Mouse (Mus musculus) spleen, postnatal 14 days (tissue): Measurements from ENCODE around the gene Chrnb2.
"Not testable (repeated sequence)": the region's sequence is repeated elsewhere in the genome, so short reads cannot be mapped to it uniquely, and the experiment has no call there.

Experiments
- DNase-seq, 2 experiments: peaks; one replicate each; pipeline ENCODE4 v3.0.0; 2021 to 2022; ENCODE audit warnings: low spot score in 2 of 2

Chrnb2 gene

DNA sequence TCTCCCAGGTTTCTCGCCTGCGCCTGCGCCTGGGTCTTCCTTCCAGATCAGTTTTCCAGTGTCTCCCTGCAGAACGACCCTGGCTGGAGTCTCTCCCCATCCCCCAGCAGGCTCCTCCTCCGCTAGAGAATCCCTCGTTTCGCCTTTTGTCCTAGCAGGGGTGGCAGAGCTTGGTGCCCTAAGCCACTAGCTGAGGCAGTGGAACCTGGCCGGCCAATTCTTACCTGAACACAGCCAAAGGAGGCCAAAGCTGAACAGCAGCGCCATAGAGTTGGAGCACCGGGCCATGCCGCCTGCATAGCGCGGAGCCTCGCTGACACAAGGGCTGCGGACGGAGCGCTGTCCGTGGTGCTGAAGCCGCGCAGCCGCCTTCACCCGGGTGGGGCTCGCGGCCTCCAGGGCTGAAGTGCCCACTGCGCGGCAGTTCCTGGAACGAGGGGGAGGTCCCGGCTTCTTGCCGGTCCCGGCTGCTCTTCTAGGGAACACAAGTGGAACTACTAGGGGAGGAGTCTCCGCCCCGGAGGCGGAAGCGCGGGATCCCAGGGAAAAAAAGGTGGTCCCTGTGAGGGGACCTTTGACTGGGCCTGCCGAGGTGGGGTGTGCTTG, at the start of gene Chrnb2:
TSS of gene Chrnb2 (minus strand) at position 514 of the 606 bp plus-strand sequence.
- peak; percentile 40 to 65 for DNase-seq

DNA sequence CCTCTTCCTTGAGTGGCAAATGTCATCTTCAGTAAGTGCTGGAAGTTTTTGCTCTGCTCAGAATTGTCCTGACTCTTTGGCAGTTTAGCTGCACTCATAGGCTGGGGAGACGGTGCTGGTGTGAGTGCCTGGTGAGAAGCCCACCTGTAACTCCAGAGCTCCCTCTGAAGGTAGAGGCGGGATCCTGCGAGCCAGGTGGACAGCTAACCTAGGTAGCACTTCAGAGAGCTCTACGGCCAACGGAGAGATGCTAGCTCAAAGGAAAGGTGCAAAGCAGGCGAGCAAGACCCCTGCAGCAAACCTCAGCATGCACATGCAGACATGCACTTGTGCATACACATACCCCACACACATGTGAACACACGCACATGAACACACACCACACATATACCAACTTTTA, 49.6 kb upstream of the Chrnb2 start:
- no peak for DNase-seq

DNA sequence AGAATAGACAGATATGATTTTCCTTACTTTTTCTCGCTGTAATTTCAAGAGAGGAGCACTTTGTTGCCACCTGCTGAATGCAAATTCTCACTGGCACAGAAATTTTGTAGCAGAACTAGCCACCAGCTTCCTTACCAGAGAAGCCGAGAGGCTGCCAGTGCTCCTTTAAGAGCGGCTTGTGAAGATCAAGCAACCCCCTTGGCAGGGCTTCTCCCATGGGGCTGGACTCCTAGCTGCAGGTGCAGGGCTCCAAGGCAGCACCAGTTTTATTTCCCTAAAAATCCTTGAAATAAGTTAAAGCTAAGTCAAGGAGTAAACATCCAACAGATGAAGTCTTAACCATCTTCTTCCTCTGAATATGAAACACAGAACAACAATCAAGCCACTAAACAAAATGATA, 47.7 kb upstream of the Chrnb2 start:
- no peak for DNase-seq

DNA sequence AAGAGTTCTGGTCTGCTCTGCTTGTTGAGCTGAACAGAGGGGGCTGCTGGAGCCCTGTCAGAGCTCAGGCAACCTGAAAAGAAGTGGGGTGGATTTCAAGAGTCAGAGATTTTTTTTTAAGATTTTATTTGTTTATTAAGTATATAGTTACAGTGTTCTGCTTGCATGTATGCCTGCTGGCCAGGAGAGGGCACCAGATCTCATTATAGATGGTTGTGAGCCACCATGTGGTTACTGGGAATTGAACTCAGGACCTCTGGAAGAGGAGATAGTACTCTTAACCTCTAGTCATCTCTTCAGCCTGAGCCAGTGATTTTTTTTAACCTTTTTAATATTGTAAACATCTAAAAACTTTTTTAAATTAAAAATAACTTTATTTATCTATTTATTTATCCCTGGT, 46.4 kb upstream of the Chrnb2 start:
- no peak for DNase-seq

DNA sequence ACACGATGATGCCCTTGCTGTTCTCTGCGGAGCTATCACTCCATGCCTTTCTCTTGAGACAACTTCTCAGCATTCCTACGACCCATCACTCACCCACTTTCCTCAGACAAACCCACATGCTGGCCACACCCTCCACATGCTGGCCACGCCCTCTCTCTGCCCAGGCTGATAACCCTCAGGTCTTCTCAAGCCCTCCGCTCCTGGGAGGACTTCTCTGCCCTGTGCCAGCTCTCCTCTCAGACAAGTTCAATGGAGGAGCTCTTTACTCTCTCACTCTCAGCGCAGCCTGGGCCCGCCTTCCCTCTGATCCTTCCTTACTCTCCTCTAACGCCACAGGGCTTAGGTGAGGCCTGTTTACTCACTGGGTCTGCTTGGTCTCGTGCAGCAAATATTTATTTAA, 44.2 kb upstream of the Chrnb2 start:
- DNase-seq, result peak; percentile 64 to 65

DNA sequence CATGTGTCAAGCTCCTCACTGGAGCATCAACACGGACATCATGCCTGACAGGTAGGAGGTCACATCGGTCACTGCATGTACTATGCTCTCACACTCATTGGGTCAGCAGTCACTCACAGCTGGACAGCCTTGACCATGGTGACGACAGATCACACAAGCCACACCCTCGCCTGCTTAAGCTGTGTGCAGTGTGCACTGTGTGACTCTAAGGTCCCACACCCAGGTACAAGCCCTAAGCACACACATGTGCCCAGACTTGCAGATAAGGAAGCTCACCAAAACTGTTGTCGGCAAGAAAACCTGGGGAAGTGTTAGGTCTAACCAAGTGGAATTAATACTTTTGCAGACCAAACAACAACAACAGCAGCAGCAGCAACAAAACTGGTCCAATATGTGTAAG, 43.4 kb upstream of the Chrnb2 start:
- no peak for DNase-seq

DNA sequence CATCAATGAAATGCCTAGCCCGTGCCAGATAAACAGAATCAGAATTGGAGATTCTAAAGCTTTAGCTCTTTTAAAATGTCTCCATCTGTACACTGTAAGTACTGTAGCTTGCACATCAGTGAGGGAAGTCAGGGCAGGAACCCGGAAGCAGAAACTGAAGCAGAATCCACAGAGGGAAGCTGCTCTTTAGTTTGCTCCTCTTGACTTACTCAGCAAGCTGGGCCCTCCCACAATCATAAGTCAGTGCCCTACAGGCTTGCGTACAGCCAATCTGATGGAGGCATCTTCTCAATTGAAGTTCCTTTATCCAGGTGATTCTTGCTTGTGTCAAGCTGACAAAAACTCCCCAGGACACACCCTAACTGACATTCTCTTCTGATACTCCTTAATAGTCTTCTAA, 42.7 kb upstream of the Chrnb2 start:
- no peak for DNase-seq

DNA sequence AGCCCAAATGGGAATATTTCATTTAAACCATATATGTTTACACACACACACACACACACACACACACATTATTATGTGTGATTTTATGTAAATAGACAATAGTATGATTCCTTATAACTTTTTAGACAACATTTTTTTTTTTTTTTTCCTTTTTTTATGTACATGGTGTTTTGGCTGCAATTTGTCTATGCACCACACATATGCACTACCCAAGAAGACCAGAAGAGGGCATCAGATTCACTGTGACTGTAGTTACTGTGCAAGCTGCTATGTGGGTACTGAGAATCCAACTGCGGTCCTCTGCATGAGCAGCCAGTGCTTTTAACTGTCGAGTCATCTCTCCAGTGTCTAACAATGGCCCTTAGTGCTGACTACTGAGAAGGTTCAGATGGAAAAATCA, 42.3 kb upstream of the Chrnb2 start:
- no peak for DNase-seq

DNA sequence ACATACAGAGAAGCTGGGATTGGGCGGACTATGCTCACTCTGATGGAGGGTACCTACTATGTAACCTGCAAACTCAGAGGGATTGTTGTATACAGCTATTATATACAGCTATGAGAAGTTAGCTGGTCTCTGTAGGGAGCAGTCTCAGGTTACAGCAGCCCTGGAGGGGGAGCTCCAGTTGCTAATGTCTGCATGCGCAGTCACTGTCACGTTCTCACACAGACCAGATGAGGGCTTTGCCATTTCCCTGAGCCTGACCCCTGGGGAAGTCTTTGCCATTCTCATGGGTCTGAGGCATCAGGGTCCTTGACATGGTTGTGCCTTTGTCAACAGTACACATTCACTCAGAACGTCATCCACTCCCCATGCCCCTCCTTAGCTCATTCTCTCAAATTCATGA, 40.7 kb upstream of the Chrnb2 start:
- DNase-seq, result no peak

DNA sequence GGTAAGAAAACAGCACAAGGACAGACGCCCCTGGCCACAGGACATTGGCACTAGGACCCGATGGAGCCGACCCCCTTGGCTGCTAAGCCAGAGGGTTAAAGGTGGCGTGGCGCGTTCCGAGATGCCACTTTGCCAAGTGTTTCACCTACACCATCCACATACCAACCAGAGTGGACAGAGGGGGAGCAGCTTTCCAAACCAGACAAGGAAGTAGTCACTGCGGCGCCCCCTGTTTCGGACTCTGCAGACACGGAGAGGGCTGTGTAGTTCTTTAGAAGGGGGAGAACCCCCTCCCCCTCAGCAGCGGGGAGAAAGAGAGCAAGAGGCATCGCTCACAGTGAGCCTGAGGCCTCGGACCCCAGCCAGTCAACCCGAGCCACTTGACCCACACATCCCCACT, 38.4 kb upstream of the Chrnb2 start:
- DNase-seq, result no peak

DNA sequence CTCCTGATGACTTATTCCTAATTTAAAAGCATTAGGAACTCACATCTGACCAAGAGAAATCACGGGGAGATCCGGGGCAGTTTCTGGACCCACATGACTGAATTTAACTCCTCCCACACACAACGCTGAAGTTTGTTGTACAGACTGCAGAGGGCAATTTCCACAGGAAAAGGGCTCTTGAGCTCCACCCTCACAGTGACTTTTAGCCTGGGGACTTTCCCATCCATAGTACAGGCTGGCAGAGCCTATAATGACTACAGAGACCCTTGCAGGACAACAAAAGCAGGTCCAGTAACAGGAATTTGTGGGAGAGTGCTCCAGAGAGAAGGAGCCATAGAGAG, 37.0 kb upstream of the Chrnb2 start:
- DNase-seq, result no peak

DNA sequence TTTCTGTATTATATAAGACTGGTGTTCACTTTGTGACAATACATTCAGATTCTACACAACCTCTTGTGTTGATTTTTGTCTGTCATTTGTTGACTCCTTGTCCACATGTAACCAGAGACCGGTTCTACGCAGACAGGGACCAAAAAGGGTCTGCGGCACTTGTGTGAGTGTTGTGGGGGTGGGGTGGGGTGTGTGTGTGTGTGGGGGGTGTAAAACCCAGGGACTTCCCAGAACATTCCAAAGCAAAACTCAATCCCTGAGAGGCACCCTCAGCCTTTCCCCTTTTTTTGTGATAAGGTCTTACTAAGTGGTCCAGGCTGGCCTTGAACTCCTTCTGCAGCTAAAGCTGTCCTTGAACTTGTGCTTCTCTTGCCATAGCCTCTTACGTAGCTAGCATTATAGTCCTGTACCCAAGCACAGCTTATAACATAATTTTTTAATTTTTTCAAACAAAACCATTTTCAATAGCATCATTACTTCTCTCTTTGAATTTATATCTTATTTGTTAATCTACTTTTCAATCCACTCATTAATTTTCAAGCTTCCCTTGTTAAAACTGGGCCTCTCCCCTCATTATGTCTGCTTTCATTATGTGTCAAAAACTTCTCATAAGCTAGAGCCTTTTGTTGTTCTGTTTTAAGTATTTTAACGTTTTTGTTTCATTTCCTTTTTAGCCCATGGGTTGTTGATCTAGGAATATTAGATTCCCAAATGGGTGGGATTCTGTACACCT, 36.5 kb upstream of the Chrnb2 start:
- no peak for DNase-seq

DNA sequence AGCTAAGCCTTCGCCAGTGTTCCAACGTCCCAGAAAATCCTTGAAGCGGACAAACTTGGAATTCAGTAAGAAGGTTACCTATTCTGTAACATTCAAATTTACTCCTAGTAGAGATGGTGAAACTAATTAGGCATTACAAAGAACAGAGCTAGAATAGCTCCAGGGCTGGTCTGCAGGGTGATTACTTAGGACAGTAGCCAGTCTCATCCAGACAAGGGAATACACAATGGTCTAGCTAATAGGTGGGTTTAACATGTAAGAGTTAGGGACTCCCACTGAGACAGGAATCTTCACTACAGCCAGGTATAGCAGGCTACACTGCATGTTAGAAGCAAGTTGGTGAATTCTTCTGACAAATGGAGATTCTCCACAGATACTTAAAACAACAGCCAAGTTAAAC, 35.6 kb upstream of the Chrnb2 start:
- not testable (repeated sequence) for DNase-seq

DNA sequence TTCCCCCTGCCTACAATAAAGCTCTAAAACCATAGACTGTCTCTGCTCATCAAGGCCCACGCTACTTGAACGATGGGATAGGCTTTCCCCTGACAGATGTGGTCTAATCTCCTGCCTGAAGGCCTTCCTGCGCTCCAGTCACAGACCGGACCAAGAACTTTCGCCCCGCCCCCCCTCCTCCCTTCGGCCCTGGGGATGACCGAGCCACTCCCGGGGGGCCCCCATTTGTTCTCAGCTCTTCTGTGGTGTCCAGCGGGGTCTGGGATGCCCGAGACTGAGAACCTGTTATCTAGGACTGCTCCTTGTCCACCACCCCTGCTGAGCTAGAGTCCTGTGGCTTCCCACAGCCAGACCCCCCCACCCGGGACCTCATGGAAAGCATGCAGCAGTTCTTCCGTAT, 35.0 kb upstream of the Chrnb2 start:
- DNase-seq, result no peak

DNA sequence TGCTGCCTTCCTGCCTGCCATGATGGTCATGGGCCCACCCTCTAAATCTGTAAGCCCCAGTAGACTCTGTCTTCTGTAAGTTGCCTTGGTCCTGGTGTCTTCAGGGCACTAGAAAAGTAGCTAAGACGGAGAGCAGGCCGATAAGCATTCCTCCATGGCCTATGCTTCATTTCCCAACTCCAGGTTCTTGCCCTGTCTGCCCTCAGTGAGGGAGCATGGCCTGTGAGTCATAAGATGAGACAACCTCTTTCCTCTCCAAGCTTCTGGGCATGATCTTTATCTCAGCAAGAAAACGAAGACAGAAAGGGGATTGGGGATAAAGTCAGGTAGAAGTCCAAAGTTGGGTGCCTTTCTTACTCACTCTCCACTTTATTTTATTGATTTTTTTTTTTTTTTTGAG, 34.1 kb upstream of the Chrnb2 start:
- DNase-seq, result no peak

DNA sequence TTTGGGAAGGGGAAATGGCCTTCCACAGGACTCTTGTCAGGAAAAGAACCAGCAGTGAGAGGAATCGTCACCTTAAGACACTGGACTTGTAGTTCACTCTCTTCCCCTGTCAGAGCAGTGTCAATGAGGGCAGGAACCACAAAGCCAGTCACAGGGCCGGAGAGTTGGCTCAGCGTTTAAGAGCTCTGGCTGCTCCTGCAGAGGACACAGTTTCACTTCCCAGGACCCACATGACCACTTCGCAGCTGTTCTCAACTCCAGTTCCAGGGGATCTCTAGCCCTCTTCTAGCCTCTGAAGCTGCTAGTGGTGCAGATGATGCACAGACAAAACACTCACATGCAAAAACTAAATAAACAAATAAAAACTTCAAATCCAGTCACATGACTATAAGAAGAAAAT, 31.9 kb upstream of the Chrnb2 start:
- no peak for DNase-seq

DNA sequence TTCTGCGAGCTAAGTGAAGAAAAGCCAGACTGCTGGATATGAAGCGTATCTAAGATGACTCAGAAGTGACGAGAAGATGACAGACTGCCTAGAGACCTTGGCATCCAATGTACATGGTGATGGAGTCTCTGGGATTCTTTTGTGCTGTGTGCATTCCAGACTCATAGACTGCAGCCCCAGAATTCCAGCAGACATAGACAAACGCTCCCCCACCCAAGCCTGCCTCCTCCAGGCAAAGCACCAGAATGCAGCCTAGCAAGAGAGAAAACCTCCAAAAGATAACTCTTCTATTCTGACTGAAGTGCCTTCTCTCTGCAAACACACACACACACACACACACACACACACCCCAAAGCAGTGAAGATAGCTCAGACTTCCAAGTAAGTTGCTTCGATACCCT, 31.3 kb upstream of the Chrnb2 start:
- DNase-seq, result no peak

DNA sequence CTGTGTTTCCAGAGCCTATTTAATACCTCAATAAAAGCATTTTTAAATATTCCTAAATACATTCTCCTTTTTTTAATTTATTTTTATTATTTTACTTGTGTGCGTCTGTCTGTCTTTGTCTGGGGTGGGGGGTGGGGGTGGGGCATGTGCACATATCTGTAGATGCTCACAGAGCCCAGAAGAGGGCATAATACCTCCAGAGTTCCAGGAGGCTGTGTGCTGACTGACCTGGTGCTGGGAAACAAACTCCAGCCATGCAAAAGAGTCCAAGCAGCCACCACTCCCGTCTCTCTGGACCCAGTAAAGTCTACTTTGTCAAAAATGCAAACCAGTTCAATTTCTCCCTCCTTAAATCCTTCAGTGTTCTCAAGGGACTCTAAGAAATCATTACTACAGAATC, 30.2 kb upstream of the Chrnb2 start:
- DNase-seq, result no peak

DNA sequence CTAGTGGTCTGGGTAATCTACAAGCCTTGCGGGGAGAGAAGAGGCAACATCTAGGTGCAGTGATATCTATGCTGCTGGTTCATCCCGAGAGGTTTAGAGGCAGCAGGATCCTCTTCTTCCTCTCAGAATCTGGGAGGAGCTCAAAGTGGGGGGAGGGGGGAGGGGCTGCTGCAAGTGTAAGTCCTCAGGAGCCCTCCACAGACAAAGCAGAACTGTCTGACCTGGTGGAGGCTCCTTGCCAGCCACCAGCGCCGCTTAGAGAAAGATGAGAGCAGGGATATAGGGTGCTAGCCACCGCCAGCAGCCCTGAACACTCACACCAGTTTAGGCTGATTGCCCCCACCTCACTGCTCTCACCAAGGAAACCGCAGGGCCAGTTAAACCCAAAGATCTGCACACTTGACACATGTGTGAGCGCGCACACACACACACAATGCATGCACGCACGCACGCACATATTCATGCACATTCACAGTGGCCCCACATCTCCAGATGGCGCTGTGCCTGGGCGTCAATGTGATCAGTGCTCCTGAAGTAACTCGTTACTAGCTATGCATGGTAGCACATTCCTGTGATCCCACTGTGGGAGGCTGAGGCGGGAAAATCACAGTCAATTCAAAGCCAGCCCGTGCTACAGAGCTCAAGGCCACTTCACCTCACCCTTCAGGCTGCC, 24.4 kb upstream of the Chrnb2 start:
- DNase-seq, result no peak

DNA sequence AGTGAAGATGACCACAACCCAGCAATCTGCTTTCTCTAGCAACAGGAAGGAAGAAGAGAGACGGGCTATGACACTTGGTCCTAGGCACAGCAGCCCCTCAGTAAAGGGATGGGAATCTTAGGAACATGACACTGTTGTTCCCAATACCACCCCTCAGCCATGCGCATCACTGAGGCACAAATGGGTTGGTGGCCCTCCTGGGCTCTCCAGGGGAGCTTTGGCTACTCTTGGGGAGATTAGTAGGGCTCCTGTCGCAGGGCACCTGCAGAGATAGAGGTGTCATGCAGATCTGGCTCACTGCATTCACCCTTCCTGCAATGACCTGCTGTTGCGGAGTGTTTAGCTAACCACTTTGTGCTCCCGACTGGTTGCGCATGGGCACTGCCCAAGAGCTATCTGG, 21.8 kb upstream of the Chrnb2 start:
- no peak for DNase-seq

DNA sequence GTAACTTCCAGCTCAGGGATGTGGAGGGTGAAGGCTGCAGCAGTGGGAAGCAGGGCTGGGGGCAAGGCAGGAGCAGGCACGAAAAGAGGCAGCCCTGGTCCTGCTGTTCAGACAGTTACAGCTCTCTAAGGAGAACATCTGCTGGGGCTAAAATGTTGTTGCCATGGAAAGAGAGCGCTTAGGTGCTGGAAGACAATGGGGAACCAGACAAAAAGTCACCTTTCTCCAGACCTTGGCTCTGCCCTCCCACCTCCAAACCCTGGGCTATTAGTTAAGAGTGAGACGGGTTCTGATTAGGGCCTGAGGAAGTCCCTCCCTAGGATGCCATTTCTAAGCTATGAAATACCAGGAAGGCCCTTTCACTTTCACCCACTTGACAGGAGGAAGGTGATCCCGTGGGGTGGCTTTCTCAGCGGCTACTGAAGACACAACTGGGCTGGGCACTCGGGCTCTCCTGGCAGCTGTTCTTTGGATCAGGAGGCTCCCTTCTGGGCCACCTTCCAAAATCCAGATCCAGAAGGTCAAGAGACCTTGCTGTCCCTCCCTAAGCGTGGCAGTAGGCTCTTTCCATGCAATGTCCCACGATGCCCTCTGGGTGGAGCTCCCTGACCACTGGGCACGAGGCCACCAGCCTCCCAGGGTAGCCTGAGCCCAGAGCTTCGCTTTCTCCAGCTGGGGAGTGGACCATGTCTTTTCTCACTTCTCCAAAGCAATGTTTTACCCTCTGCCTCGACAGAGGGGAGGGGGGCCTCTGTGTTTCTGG, 20.7 kb upstream of the Chrnb2 start:
- peak; percentile 39 to 58 for DNase-seq

DNA sequence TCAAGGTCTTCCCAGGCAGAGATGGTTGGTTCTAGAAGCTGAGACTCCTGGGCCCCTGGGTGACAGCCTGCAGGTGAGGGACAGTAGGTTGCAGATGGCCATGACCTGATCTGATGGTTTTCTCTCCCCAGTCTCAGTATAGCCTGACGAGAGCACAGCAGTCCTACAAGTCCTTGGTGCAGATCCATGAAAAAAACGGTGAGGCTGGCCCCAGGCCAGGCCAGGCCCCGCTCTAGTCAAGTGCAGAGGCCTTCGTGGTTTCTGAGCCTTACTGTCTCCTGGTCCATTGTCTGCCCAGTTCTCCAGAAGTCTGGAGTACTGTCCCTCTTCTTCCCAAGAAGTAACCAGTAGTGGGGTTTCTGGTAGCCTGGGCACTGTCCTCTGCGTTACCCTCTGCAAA, 17.2 kb upstream of the Chrnb2 start:
- DNase-seq, result no peak

DNA sequence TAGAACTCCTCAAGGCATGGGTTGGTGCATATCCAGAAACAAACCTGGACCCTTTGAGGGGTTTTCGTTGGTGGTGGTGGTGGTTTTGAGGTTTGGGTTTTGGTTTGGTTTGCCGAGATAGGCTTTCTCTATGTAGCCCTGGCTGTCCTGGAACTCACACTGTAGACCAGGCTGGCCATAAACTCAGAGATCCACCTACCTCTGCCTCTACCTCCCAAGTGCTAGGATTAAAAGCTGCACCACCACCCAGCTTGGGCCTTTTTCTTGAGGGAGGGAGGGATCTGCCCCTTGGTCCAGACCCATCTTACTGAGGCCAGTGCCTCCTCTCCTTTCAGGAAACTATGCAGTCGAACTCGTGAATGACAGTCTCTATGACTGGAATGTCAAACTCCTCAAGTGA, 15.7 kb upstream of the Chrnb2 start:
- DNase-seq, result no peak
